Mouse (Mus musculus) frontal cortex, postnatal 10 days (tissue): ENCODE results near the gene Smug1.

Source experiments
- DNase-seq, 2 experiments: peaks; one replicate each; pipeline ENCODE4 v3.0.0; 2022; ENCODE audit warnings: low spot score in 2 of 2, mixed read lengths in 1 of 2

The Smug1 gene

DNA sequence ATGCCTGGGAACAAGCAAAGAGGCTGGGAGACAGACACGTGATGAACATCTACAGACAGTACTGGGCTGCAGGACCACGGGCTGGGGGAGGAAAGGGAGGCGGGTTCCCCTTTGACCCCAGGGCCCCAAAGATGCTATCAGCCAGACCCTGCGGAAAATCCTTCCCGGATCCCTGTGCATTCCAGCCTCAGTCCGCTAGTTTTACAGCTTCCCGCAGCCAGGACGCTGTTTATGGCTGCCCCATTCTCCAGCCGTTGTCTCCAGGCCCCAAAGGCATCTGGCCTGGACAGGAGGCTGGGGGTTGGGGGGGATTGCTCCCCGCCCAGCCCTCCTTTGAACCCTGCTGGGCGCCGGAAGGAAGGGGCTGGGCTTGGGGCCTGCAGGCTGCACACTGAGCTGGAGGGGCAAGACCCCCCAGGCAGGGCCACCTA is 10.7 kb upstream of the Smug1 start:
- DNase-seq: no peak

DNA sequence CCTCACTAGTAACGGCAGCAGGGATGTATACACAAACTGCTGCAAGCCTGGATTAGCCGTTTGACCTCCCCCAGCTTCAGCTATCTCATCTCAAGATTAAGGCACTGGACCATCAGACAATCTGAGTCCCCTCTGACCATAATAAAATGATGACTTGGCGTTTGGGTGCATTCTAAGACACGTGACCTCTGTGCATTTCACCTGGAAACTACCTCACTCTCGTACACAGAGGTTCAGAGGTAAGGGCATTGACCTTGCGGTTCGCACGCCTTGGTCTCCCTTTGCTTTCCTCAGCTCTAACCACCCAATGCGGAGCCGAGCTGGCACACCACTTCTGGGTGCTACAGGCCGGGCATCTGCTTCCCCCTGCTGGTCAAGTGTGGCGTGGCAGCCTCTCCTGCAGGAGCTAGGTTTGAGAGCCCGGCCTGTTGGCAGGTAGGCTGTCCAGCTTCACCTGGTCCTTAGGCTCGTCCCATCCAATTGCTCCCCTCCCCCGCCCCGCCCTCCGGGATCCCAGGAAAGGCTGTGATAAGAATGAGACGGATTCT is 10.1 kb upstream of the Smug1 start:
- peak; percentile 69 to 86 for DNase-seq

- no peak for DNase-seq
Measured at GRCm38 (mm10) chr15:103173251-103173650, 6.4 kb upstream of the Smug1 start.

GRCm38 (mm10) chr15:103172537-103172936 is 5.6 kb upstream of the Smug1 start:
- DNase-seq: no peak

DNA sequence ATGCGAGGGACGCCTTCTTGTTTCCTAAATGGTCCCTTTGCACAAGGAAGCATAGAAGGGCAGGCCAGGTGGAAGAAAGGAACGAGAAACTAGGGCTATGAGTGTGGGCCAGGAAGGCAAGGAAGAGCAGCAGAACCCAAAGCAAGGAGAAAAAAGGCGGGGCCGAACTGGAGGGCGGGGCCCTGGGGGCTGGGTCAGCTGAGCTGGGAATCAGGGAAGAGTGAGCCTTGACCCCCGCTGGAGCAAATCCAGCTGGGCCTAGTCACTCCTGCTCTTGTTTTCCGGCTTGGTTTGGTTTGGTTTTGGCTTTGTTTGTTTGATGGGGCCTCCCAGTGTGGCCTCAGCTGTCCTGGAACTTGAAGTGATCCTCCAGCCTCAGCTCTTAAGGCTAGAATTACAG is 4.4 kb upstream of the Smug1 start:
- no peak for DNase-seq

DNA sequence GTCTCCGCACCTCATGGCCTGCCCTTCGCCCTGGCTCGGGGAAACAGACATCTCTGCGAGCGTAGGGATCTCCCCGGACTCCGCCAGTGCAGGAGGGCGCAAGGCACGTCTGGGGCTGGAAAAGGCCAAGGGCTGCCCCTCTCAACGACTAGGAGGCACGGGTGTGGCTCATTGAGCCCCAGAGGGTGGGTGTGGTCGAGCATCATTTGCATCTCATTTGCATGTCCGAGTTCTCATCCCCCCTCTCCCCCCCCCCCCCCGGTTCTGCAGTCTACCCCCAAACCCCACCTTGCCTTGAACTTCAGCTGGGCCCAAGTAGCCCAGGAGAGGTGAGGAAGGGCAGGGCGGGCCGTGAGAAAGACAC is 3.4 kb upstream of the Smug1 start:
- no peak for DNase-seq

DNA sequence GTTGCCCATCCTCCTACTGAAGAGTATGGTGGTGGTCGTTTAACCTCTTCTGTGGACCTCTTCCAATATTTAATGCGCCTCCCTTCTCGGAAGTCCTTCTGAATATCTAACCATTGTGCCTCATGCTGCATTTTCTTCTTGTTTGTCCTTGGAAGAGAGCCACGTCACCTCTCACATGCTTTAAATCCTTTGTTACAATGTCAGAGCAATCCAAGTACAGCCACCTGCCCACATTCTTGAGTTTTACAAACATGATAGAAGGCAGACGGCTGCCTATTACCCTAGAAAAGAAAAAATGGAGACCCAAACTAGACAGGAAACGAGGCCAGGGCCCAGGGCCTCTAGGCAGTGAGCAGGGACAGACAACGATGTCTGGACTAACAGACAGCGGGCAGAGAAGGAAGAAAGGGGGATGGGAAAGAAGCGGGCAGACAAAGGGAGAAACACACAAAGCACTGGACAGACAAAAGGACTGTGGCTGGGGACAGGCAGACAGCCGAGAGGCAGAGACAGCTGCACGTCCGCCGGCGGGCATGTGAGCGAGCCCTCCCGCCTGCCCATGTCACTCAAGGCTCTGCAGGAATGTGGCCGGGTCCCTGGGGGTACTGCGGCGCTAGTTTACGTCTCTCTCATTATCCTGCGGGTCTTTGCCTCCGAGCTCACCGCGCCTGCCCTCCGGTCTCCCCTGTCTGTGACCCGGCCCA is 2.9 kb upstream of the Smug1 start:
- DNase-seq: no peak

GRCm38 (mm10) chr15:103168801-103169611 is 2.1 kb upstream of the Smug1 start:
- DNase-seq: no peak

- no peak for DNase-seq
Measured at GRCm38 (mm10) chr15:103167786-103168185, 894 bp upstream of the Smug1 start.

DNA sequence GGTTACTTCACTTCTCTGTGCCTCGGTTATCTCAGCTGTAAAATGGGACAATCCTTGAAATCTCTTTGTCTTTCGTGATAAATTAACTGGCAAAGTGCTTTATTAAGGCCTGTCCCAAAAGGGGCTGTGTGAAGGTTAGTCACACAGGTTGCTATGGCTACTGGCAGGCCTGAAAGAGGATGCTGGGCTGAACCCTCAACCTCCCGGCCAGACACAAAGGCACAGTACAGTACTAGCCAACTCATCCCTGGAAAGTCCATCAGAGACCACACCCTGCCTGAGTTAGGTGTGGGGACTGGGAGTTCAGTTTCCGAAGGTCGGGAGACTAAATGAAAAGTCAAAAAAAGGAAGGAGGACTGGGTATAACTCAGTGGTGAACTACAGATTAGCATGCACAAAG is 968 bp downstream of the Smug1 start:
- DNase-seq: no peak

DNA sequence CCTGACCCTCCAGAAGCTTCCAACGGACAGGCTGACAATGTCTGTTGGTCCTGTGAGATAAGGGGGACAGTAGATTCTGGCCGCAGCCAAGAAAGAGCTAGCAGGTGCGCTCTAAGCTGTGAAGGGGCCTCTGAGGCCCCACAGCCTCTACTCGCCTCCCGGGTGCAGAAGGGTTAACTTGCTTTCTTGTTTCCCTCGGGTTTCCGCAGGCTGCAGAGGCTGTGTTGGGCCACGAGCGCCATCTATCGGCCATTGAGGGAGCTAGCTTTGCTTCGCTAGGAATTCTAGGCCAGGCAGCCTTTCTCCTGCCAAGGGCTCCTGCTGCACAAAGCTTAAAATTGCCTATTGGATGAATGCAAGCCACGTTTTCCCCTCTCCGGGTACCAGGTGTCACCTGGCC is 1.5 kb downstream of the Smug1 start:
- peak; percentile 72 to 88 for DNase-seq

- peak; percentile 88 for DNase-seq
Measured at GRCm38 (mm10) chr15:103163182-103163919, 3.5 kb downstream of the Smug1 start.

DNA sequence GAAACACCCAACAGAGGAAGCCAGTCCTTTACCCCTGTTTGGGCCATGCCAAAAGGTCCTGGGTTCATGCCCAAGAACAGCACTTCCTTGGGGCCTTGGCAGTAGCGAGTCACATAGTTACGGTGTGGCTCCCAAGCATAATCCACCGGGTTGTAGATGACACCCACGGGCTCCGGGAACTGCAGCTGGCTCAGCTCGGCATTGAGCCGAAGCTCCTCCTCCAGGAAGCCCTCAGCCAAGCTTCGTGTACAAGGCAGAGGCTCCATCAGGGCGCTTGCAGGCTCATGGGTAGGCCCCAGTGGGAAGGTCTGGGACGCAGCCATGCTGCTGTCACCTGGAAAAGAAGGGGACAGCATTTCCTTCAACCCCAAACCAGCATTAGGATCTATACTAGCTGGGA is 9.3 kb downstream of the Smug1 start:
- DNase-seq: no peak

DNA sequence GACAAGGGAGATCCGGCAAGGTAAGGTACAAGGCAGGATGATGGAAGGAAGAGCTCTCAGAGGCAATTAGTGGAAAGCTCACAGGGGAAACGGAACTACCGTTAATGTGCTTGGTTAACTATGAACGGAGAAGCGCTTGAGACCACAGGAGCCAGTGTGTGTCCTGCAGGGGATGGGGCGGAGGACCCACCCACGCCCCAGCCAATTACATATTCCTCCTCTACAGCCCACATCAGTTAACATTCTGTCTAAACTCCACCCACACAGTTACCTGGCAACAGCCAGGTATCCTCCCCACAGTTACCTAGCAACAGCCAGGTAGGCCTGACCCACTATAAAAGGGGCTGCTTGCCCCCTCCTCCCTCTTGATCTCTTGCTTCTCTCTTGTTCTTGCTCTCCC is 10.0 kb downstream of the Smug1 start:
- no peak for DNase-seq

GRCm38 (mm10) chr15:103155366-103156321 is 11.2 kb downstream of the Smug1 start:
- DNase-seq: no peak

DNA sequence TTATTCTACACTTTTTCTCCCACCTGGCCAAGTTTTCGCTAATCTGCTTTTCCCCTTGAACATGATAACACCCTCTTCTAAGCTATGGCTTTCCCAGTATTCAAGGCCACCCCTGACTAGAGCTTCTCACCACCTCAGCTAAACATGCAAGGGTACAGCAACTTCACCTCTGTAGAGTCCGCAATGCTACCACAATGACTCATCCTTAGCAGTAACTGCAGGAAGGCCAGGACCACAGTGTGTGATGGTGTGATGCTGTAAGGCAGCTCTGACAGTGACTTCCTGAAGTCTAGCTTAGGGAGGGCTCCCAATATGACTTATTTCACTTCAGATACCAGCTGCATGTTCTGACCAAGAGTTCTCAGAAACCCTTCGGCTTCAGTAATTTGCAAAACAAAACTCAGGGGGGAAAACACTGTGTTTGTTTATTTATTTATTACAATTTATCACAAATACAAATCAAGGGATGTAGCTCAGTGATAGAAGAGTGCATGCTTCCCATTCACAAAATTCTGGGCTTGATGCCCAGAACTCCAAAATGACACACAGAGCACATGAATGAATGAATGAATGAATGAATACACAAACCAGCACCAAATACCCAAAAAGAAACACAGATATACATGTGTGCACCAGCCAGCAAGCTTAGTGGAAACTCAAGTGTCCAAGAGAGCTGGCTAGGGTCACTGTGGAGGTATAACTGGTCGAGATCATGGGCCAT is 13.8 kb downstream of the Smug1 start:
- no peak for DNase-seq

GRCm38 (mm10) chr15:103152371-103152770 is 14.5 kb downstream of the Smug1 start:
- no peak for DNase-seq

DNA sequence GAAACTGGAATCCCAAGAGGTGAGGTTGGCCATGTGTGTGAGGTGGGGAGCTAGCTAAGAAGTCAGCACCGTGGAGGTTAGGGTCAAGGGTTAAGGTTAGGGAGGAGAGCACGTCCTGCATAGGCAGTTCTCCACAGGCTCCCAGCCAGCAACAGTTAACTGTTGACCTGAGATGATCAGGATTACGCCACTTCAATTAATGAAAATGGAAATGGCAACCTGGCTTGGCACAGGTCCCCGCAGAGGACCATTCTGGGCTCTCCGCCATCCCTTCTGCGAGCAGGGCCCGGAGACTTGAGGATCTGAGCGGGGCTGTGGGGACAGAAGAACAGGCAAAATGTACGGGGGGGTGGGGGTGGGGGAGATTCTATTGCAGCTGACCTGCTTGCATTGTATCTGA is 19.1 kb downstream of the Smug1 start:
- no peak for DNase-seq

DNA sequence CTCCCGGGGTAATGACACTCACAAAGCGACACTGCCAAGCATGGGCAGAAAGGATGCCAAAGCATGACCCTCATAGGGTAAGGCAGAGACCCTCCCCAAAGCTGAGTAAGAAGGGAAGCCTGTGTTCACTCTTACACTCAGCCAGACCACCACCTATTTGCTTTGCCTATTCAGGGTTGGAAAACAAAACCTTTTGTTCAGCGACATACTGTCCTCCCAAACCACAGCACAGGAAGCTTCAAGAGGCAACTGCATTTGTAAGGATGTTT is 19.5 kb downstream of the Smug1 start:
- no peak for DNase-seq

- peak in 1 of 2 experiments; percentile 57 for DNase-seq
Measured at GRCm38 (mm10) chr15:103146627-103147421, 20.1 kb downstream of the Smug1 start.
